ENCODE assay signal across 17 mouse cellular contexts in genomic region chr5:24299845-24300589, GRCm38 (mm10). TPM values are rescaled to one million over a fixed set of nuclear protein-coding genes. Genes with fewer than 3 reads are reported as not detected.
DNase-seq lines count a peak whose midpoint lies in the region; ATAC-seq and TF ChIP-seq lines count a peak whose summit lies in the region.
"Had no signal": no experiment of that assay in that cellular context is flagged by ENCODE, and none has a peak within 500 bp of the region (broad histone marks: within the 10 kb centered on the region; RNA-seq: fewer than 3 reads in every experiment).

No protein-coding gene starts in this region.

- no peaks in the 10 kb centered on the region for H3K9me3 ChIP-seq in heart, embryonic 11.5 days (replicated peaks; ENCODE audit: control insufficient read depth, low read length)
- H3K9me3 ChIP-seq in megakaryocyte, embryonic 14.5 days, result peaks cover 12% of the 10 kb centered on the region
- peaks cover under 1% of the 10 kb centered on the region; the same call in 1 of the 2 replicates for H3K9me3 ChIP-seq in heart, embryonic 16.5 days (replicated peaks; ENCODE audit: control insufficient read depth, low read length)
- no peaks in the 10 kb centered on the region for H3K9me3 ChIP-seq in intestine, postnatal 0 days (ENCODE audit: control insufficient read depth)
- H3K9me3 ChIP-seq: hindbrain, embryonic 13.5 days; liver, embryonic 13.5 days; midbrain, embryonic 13.5 days had no signal

- no peak for TF ChIP-seq CTCF in layer of hippocampus, adult 2 months (conservative IDR thresholded peaks at IDR 0.05)
- no peak for TF ChIP-seq CTCF in intestine, postnatal 0 days (IDR thresholded peaks at IDR 0.05; ENCODE audit: low read depth)

- H3K4me1 ChIP-seq in heart, embryonic 11.5 days (ENCODE audit: control insufficient read depth, insufficient read depth, low read length), result no peaks in the 10 kb centered on the region
- H3K4me1 ChIP-seq in megakaryocyte, embryonic 14.5 days, result peaks cover 9% of the 10 kb centered on the region
- H3K4me1 ChIP-seq in heart, embryonic 16.5 days (ENCODE audit: control insufficient read depth, insufficient read depth, low read length), result peaks cover 6% of the 10 kb centered on the region; the same call in 1 of the 2 replicates
- H3K4me1 ChIP-seq in intestine, postnatal 0 days (replicated peaks; ENCODE audit: control insufficient read depth, insufficient read depth, low read length), result no peaks in the 10 kb centered on the region
- H3K4me1 ChIP-seq: hindbrain, embryonic 13.5 days; liver, embryonic 13.5 days; midbrain, embryonic 13.5 days had no signal

- H3K36me3 ChIP-seq in heart, embryonic 11.5 days (ENCODE audit: control insufficient read depth, insufficient read depth, low read length), result no peaks in the 10 kb centered on the region
- no peaks in the 10 kb centered on the region for H3K36me3 ChIP-seq in megakaryocyte, embryonic 14.5 days (replicated peaks; ENCODE audit: low read length)
- no peaks in the 10 kb centered on the region for H3K36me3 ChIP-seq in heart, embryonic 16.5 days (ENCODE audit: control insufficient read depth, insufficient read depth)
- H3K36me3 ChIP-seq in intestine, postnatal 0 days (ENCODE audit: control insufficient read depth, insufficient read depth), result no peaks in the 10 kb centered on the region
- H3K36me3 ChIP-seq: hindbrain, embryonic 13.5 days; liver, embryonic 13.5 days; midbrain, embryonic 13.5 days had no signal

- no peak overlapping the region for H3K9ac ChIP-seq in heart, embryonic 11.5 days (ENCODE audit: low read depth, low read length)
- H3K9ac ChIP-seq in heart, embryonic 16.5 days (ENCODE audit: low read length), result no peak overlapping the region
- H3K9ac ChIP-seq in intestine, postnatal 0 days (ENCODE audit: low read depth, low read length), result no peak overlapping the region
- H3K9ac ChIP-seq: hindbrain, embryonic 13.5 days; liver, embryonic 13.5 days; midbrain, embryonic 13.5 days had no signal

- no peak overlapping the region for H3K4me2 ChIP-seq in heart, embryonic 11.5 days
- no peak overlapping the region for H3K4me2 ChIP-seq in heart, embryonic 16.5 days (ENCODE audit: low read depth, low read length)
- H3K4me2 ChIP-seq in intestine, postnatal 0 days (replicated peaks; ENCODE audit: low read depth), result no peak overlapping the region
- H3K4me2 ChIP-seq: hindbrain, embryonic 13.5 days; liver, embryonic 13.5 days; midbrain, embryonic 13.5 days had no signal

- peak; percentile 96 for DNase-seq in heart, adult 11 months
- DNase-seq in testis, postnatal 14 days (ENCODE audit: low spot score), result peak; percentile 31
- DNase-seq in layer of hippocampus, adult 2 months (ENCODE audit: low spot score in 2 of 2), result no peak
- DNase-seq: B cell, adult 2 months; cerebellum, adult 9-11 months; gastrocnemius, postnatal 14 days; kidney, adult 18-20 months; kidney, postnatal 36 days; liver, embryonic 13.5 days; right cerebral cortex, postnatal 14 days had no signal

- H3K27me3 ChIP-seq in heart, embryonic 11.5 days (ENCODE audit: control insufficient read depth, insufficient read depth, low read length), result no peaks in the 10 kb centered on the region
- peaks cover 55% of the 10 kb centered on the region for H3K27me3 ChIP-seq in megakaryocyte, embryonic 14.5 days (replicated peaks)
- no peaks in the 10 kb centered on the region for H3K27me3 ChIP-seq in heart, embryonic 16.5 days (ENCODE audit: control insufficient read depth, insufficient read depth, low read length)
- H3K27me3 ChIP-seq in intestine, postnatal 0 days (replicated peaks; ENCODE audit: control insufficient read depth, insufficient read depth, low read length), result no peaks in the 10 kb centered on the region
- H3K27me3 ChIP-seq: hindbrain, embryonic 13.5 days; liver, embryonic 13.5 days; midbrain, embryonic 13.5 days had no signal

- no peak for ATAC-seq in heart, embryonic 11.5 days (replicated peaks; ENCODE audit: insufficient number of reproducible peaks, low FRiP score, low TSS enrichment)
- no peak for ATAC-seq in megakaryocyte, adult 5-6 weeks (ENCODE audit: poor library complexity, severe bottlenecking)
- ATAC-seq in heart, embryonic 16.5 days (replicated peaks; ENCODE audit: extremely low read depth, insufficient read depth, low FRiP score), result peak; percentile 65; the same call in 1 of the 2 replicates
- no peak for ATAC-seq in intestine, postnatal 0 days
- ATAC-seq: midbrain, embryonic 13.5 days had no signal

- H3K27ac ChIP-seq in heart, embryonic 11.5 days (ENCODE audit: low read depth, low read length), result no peak overlapping the region
- H3K27ac ChIP-seq in heart, embryonic 16.5 days (ENCODE audit: low read length), result no peak overlapping the region
- no peak overlapping the region for H3K27ac ChIP-seq in layer of hippocampus, adult 2 months
- H3K27ac ChIP-seq in intestine, postnatal 0 days (ENCODE audit: low read depth, low read length), result no peak overlapping the region
- H3K27ac ChIP-seq: hindbrain, embryonic 13.5 days; liver, embryonic 13.5 days; midbrain, embryonic 13.5 days had no signal

- WGBS in heart, embryonic 11.5 days (ENCODE audit: insufficient replicate concordance), result 37% methylated on average over 5 of the region's 5 CpGs
- WGBS in heart, embryonic 16.5 days, result 37% methylated on average over 5 of the region's 5 CpGs
- WGBS in intestine, postnatal 0 days, result 56% methylated on average over 5 of the region's 5 CpGs

- H3K4me3 ChIP-seq in heart, embryonic 11.5 days (ENCODE audit: low read depth, low read length), result no peak overlapping the region
- H3K4me3 ChIP-seq in megakaryocyte, embryonic 14.5 days (replicated peaks), result peak overlapping the region; percentile 5
- H3K4me3 ChIP-seq in heart, embryonic 16.5 days (ENCODE audit: low read length), result no peak overlapping the region
- H3K4me3 ChIP-seq in layer of hippocampus, adult 2 months, result no peak overlapping the region
- no peak overlapping the region for H3K4me3 ChIP-seq in intestine, postnatal 0 days (ENCODE audit: low read depth, low read length)
- H3K4me3 ChIP-seq: hindbrain, embryonic 13.5 days; liver, embryonic 13.5 days; midbrain, embryonic 13.5 days had no signal

RNA-seq across cellular contexts. Expression of gene Kcnh2, which starts 51.4 kb away (rescaled TPM):
- polyA plus RNA-seq in heart, embryonic 11.5 days (2014; fragmentation: Nextera tagmentation; extraction: Ambion mirVana), result 19.4 and 20.8 TPM in 2 replicates
- polyA plus RNA-seq in megakaryocyte, embryonic 14.5 days (2012; ENCODE audit: insufficient read depth, low replicate concordance), result 0.10 TPM in 1 of 2 replicates, not detected in the other
- not detected in 2 replicates for total RNA-seq in megakaryocyte, adult 5-6 weeks (2015)
- not detected in 2 replicates for total RNA-seq in megakaryocyte, adult 5-6 weeks (2017)
- polyA plus RNA-seq in heart, embryonic 16.5 days (2015; fragmentation: Nextera tagmentation; extraction: Ambion mirVana), result 18.0 and 25.2 TPM in 2 replicates
- 10 to 100 TPM; 21.7 to 23.6 TPM for total RNA-seq in layer of hippocampus, adult 2 months (2021)
- polyA plus RNA-seq in intestine, postnatal 0 days (2015; fragmentation: Nextera tagmentation; extraction: Ambion mirVana), result 3.0 and 3.1 TPM in 2 replicates

Comparison
In these comparisons a context has a peak if more than half of its experiments do, and no peak if none do; other contexts are left out.
1. DNase-seq: peak in heart, adult 11 months (single experiment) and testis, postnatal 14 days (single experiment); none in layer of hippocampus, adult 2 months (0 of 2).